Mouse (Mus musculus) cortical plate, adult 2 months (tissue): ENCODE measurements at regions not wholly inside any gene's neighbourhood (a gene's known extent, or its start where the extent isn't known, plus 50 kb on each side); places are given as distances from the start of the nearest gene placed in this dataset.
A peak's percentile ranks its signal among the peaks of the same experiment; 100 is the strongest.

Source experiments
- CTCF ChIP-seq: fragments of 200-500 bp; IDR thresholded peaks from 2 replicates; pipeline ENCODE4 v1.5.1; 2011; ENCODE audit warnings: mild to moderate bottlenecking, control low read depth, low read length; ENCODE audit not compliant: insufficient read depth; ENCODE audit errors: extremely low read depth
- POLR2A ChIP-seq: fragments of 200-500 bp; IDR thresholded peaks from 2 replicates; pipeline ENCODE4 v1.6.1; 2011; ENCODE audit warnings: mild to moderate bottlenecking, low read length, control low read depth; ENCODE audit not compliant: insufficient read depth; ENCODE audit errors: extremely low read depth

DNA sequence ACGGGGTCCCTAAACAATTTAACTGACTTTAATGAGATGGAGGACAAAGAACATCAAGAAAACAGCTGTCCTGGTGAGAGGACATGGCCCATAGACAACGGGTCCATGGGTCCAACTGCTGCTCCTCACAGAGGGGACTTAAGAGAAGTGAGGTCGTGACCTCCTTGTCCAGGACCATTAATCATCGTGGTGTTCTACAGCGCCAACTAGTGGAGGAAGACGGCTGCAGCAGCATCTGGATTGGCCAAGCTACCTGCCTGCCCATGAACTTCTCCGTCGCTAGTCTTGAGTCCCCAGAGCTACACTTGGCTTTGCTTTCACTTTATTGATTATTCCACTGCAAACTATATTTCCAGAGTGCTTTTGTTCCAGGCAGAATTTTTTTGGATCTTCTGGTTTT, 86.6 kb upstream of the A230072I06Rik start:
- no peak for TF ChIP-seq POLR2A
- peak; percentile 58 for TF ChIP-seq CTCF
